Mouse (Mus musculus) liver, adult 2 months (tissue): ENCODE data around the gene Med7.

ENCODE experiments used
- CTCF ChIP-seq: fragments of 200-500 bp; IDR thresholded peaks from 2 replicates; pipeline ENCODE4 v1.5.1; 2011; ENCODE audit warnings: low read depth, low read length, control low read depth
- POLR2A ChIP-seq: fragments of 200-500 bp; IDR thresholded peaks from 2 replicates; pipeline ENCODE4 v1.6.1; 2011; ENCODE audit warnings: low read length, control low read depth; ENCODE audit not compliant: insufficient read depth; ENCODE audit errors: extremely low read depth

- TF ChIP-seq CTCF (no peak), POLR2A (no peak)
These were observed 37.8 kb upstream of the Med7 start for GRCm38 (mm10) chr11:46398933-46399383.
